Mouse (Mus musculus) kidney, postnatal 0 days (tissue): ENCODE results near the gene Eml4. TPM values are rescaled to one million over a fixed set of nuclear protein-coding genes. Genes with fewer than 3 reads are reported as not detected.

Source experiments
- ATAC-seq: fragments of 200-750 bp; cut with Nextera tagmentation; replicated peaks from 2 replicates; pipeline ENCODE4 v1.8.0; 2017; ENCODE audit warnings: low read depth, moderate number of reproducible peaks, moderate TSS enrichment, moderate library complexity; ENCODE audit not compliant: low FRiP score
- DNase-seq: peaks from one replicate; pipeline ENCODE4 v3.0.0-alpha.2; 2016; ENCODE audit warnings: low spot score
- H3K27ac ChIP-seq: fragments of 300-500 bp; sonication (generic); 2 replicates; pipeline ENCODE4 v1.5.1; 2014; ENCODE audit warnings: mild to moderate bottlenecking
- H3K27me3 ChIP-seq: fragments of 300-500 bp; sonication (generic); 2 replicates; pipeline ENCODE4 v1.6.1; 2014; ENCODE audit warnings: low read length, mixed read lengths; ENCODE audit not compliant: insufficient read depth
- H3K36me3 ChIP-seq: fragments of 300-500 bp; sonication (generic); 2 replicates; pipeline ENCODE4 v1.6.1; 2014; ENCODE audit warnings: low read length, mixed read lengths; ENCODE audit not compliant: insufficient read depth
- H3K4me1 ChIP-seq: fragments of 300-500 bp; sonication (generic); replicated peaks from 2 replicates; pipeline ENCODE4 v1.6.1; 2014; ENCODE audit warnings: antibody characterized with exemption, low read length, mixed read lengths; ENCODE audit not compliant: insufficient read depth
- H3K4me2 ChIP-seq: fragments of 300-500 bp; sonication (generic); 2 replicates; pipeline ENCODE4 v1.6.1; 2014; ENCODE audit warnings: mild to moderate bottlenecking, low read length, moderate library complexity, mixed read lengths
- H3K4me3 ChIP-seq: fragments of 300-500 bp; sonication (generic); replicated peaks from 2 replicates; pipeline ENCODE4 v1.5.1; 2014; ENCODE audit warnings: low read depth, low read length
- H3K9ac ChIP-seq: fragments of 300-500 bp; sonication (generic); 2 replicates; pipeline ENCODE4 v1.6.1; 2014; ENCODE audit warnings: low read depth, low read length
- H3K9me3 ChIP-seq: fragments of 300-500 bp; sonication (generic); replicated peaks from 2 replicates; pipeline ENCODE4 v1.6.1; 2016; ENCODE audit warnings: low read length, inconsistent platforms, mixed read lengths
- CTCF ChIP-seq: IDR thresholded peaks from 2 replicates; pipeline ENCODE4 v1.5.1; 2016; ENCODE audit warnings: antibody characterized with exemption, low read depth, mild to moderate bottlenecking, moderate library complexity
- WGBS: fragments of 180-500 bp; shearing (Covaris S2); extraction: QIAGEN DNeasy Blood & Tissue Kit; methylation state at CpG from one replicate; pipeline ENCODE4 v1.1.7; 2014; 5-methylcytosine and 5-hydroxymethylcytosine counted together
- polyA plus RNA-seq: library from polyadenylated mRNA; unstranded; fragments of >200 nt; fragmentation: Nextera tagmentation; extraction: Ambion mirVana; gene quantifications from 2 replicates; pipeline ENCODE4 v1.2.1, GENCODE M21; 2015

Gene Eml4
- polyA plus RNA-seq, 1 experiment from 2014 or later: 19.0 TPM

- no peak for TF ChIP-seq CTCF
- no peak overlapping the region for H3K4me3 ChIP-seq
- 93% methylated on average over 4 of the region's 4 CpGs for WGBS
- ATAC-seq (no peak), DNase-seq (no peak)
- peaks cover 25% of the 10 kb centered on the region for H3K4me1 ChIP-seq
- H3K36me3 ChIP-seq: no peaks in the 10 kb centered on the region
- no peak overlapping the region for H3K27ac ChIP-seq
- H3K4me2 ChIP-seq: no peak overlapping the region
- H3K9ac ChIP-seq: no peak overlapping the region
- H3K9me3 ChIP-seq: no peaks in the 10 kb centered on the region
- no peaks in the 10 kb centered on the region for H3K27me3 ChIP-seq
Observed at GRCm38 (mm10) chr17:83521881-83522280, 171.2 kb downstream of the Eml4 start.

DNA sequence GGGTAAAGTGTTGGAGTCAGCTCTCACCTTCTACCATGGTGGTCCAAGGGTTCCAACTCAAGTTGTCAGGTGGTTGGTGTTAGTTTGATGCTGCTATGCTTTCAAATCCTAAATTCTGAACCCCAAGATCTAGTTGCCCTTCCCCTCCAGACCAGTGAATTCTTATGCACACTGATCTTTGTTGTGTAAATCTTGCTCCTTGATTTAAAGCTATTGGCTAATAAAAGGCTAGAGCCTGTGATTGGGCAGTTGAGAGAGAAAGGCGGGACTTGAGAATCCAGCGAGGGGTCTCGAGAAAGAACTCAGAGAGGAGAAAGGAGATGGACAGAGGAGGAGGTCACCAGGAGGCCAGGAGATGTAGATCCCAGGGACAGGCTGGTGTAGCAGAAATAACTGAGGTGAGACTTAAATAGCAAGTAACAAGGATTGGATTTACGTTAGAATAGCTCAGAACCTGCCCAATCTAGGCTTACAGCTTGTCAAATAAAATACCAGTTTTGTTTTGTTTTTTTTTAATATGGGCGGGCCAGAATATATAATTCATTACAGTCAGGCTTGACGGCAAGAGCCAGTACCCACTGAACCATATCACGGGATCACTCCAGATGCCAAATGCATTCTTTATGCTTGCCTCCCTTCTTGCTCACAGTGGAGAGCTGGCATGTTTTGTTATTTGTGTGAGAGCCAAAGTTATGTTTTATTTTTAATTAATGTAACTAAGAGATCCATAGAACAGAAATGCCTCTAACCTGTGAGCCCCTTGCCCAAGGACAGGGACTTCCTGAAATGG, 172.1 kb downstream of the Eml4 start:
- DNase-seq: peak; percentile 43
- Histone ChIP-seq H3K9me3 (no peaks in the 10 kb centered on the region), H3K27ac (peak overlapping the region; percentile 60), H3K4me3 (no peak overlapping the region), H3K4me1 (peaks cover 34% of the 10 kb centered on the region), H3K4me2 (0 out of 2 replicates have a peak overlapping the region, but pooled peaks have one; percentile 8), H3K36me3 (no peaks in the 10 kb centered on the region), H3K27me3 (no peaks in the 10 kb centered on the region), H3K9ac (no peak overlapping the region)
- TF ChIP-seq CTCF: no peak
- WGBS: 36% methylated on average over 7 of the region's 7 CpGs
- peak; percentile 57; the same call in 1 of the 2 replicates for ATAC-seq

GRCm38 (mm10) chr17:83524753-83525152, 174.0 kb downstream of the Eml4 start:
- ATAC-seq: no peak

GRCm38 (mm10) chr17:83525596-83525995, 174.9 kb downstream of the Eml4 start:
- WGBS: 2% methylated on average over 8 of the region's 8 CpGs
- Histone ChIP-seq H3K4me3 (no peak overlapping the region), H3K4me2 (peak overlapping the region; percentile 36), H3K9ac (no peak overlapping the region), H3K36me3 (no peaks in the 10 kb centered on the region), H3K27ac (peak overlapping the region; percentile 87), H3K4me1 (peaks cover 39% of the 10 kb centered on the region), H3K9me3 (no peaks in the 10 kb centered on the region), H3K27me3 (no peaks in the 10 kb centered on the region)
- no peak for TF ChIP-seq CTCF
- DNase-seq: peak; percentile 63
- ATAC-seq: no peak

More at GRCm38 (mm10) chr17:83524753-83525152, 174.0 kb downstream of the Eml4 start:
- H3K4me1 ChIP-seq: peaks cover 39% of the 10 kb centered on the region
- H3K9ac ChIP-seq: no peak overlapping the region
- no peak for DNase-seq
- no peaks in the 10 kb centered on the region for H3K36me3 ChIP-seq
- no peaks in the 10 kb centered on the region for H3K27me3 ChIP-seq
- no peak overlapping the region for H3K27ac ChIP-seq
- no peak overlapping the region for H3K4me3 ChIP-seq
- no peak for TF ChIP-seq CTCF
- H3K9me3 ChIP-seq: no peaks in the 10 kb centered on the region
- no peak overlapping the region for H3K4me2 ChIP-seq
- 51% methylated on average over 7 of the region's 7 CpGs for WGBS

- H3K4me1 ChIP-seq: peaks cover 39% of the 10 kb centered on the region
- H3K4me3 ChIP-seq: no peak overlapping the region
- no peak for ATAC-seq
- H3K27me3 ChIP-seq: no peaks in the 10 kb centered on the region
- peak; percentile 53 for DNase-seq
- no peak overlapping the region; the same call in 1 of the 2 replicates for H3K4me2 ChIP-seq
- 0 out of 2 replicates have a peak overlapping the region, but pooled peaks have one; percentile 28 for H3K9ac ChIP-seq
- H3K27ac ChIP-seq: peak overlapping the region; percentile 87
- whole genome bisulfite sequencing: 14% methylated on average over 5 of the region's 5 CpGs
- H3K36me3 ChIP-seq: no peaks in the 10 kb centered on the region
- no peaks in the 10 kb centered on the region for H3K9me3 ChIP-seq
- no peak; the same call in 1 of the 2 replicates for TF ChIP-seq CTCF
Observed at GRCm38 (mm10) chr17:83526091-83526561, 175.4 kb downstream of the Eml4 start.

DNA sequence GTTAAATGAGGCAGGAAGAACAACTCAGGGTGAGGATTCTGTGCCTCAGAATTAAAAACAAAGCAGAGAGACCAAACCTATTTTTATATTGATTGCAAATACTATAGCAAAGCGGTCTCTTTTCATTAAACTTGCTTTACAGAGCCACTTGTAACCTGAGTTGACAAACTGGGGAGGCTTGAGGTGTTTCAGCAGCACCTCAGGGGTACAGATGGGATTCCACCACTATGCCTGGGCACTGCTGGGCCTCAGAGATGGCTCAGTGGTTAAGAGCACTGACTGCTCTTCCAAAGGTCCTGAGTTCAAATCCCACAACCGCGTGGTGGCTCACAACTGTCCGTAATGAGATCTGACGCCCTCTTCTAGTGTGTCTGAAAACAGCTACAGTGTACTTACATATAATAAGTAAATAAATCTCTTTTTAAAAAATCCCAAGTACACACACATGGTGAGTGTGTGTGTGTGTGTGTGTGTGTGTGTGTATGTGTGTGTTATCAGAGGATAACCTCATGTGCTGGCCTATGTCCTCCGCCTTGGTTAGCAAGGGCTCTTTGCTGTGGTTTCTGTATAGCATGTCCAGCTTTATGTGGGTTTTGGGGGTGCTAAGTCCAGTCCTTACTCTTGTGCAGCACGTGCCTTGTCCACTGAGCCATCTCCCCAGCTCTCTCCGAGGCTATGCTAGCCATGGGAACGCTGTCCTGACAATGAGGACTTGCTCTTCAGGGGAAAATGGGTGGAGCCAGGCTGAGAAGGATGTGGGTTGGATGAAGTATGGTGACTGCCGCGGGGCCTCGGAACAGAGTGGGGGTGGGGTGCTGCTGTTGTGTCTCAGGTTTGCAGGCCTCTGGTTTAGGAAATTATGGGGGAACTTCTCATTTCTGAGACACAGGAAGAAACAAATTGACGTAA, 176.1 kb downstream of the Eml4 start:
- ATAC-seq: peak; percentile 59
- Histone ChIP-seq H3K4me2 (peak overlapping the region; percentile 44), H3K9me3 (no peaks in the 10 kb centered on the region), H3K4me1 (peaks cover 39% of the 10 kb centered on the region), H3K27me3 (no peaks in the 10 kb centered on the region), H3K27ac (peak overlapping the region; percentile 87), H3K9ac (no peak overlapping the region), H3K4me3 (no peak overlapping the region; the same call in 1 of the 2 replicates), H3K36me3 (no peaks in the 10 kb centered on the region)
- WGBS: 27% methylated on average over 13 of the region's 13 CpGs
- DNase-seq: peak; percentile 91
- no peak for TF ChIP-seq CTCF
